Mouse (Mus musculus): ENCODE measurements around the gene Slc25a19. TPM values are rescaled to one million over a fixed set of nuclear protein-coding genes. Genes with fewer than 3 reads are reported as not detected.

Slc25a19 gene
- polyA plus RNA-seq, 1 experiment, result 23.0 TPM

GRCm38 (mm10) chr11:115646439-115646838 is 18.3 kb upstream of the Slc25a19 start:
- TF ChIP-seq GATA1 (IDR thresholded peaks at IDR 0.05; ENCODE audit: low read length), result no peak

DNA sequence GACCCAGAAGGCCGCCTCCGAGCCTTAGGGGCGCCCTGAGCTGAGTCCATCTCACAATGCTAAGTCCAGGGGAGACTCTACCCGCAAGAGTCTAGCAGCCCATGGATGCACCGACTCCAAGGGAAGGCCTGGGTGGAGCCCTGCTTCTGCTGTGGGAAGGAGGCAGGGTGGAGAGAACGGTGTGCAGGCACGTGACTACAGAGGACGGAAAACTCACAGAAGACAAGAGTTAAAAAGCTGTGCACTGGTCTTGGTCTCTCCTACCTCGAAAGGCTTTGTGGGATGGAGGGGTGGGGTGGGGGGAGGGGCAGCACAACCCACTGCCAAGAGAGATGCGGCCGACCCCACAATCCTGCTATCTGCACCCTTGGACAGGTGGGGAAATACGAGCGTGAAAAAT is 16.2 kb upstream of the Slc25a19 start:
- no peak for TF ChIP-seq GATA1 (IDR thresholded peaks at IDR 0.05; ENCODE audit: low read length)

DNA sequence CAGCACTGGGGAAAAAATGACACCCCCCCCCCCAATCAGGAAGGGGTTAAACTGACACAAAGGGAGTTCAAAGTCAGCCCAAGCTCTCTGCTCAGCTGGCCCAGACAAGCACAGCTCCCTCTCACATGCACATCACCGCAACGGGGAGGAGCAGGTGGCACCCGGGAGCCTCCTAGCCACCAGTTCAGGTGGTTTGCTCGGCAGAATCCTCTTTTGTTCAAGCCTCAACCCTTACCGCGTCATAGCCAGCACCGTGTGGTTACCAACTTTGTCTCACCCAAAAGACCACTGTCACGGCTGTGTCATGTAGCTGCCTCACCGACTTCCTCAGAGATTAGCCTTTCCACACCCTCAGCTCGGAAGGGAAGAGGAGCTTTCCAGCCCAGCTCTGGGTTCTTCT is 15.2 kb upstream of the Slc25a19 start:
- no peak for TF ChIP-seq GATA1 (IDR thresholded peaks at IDR 0.05; ENCODE audit: low read length)

GRCm38 (mm10) chr11:115642705-115643104 is 14.6 kb upstream of the Slc25a19 start:
- TF ChIP-seq GATA1 (IDR thresholded peaks at IDR 0.05; ENCODE audit: low read length), result no peak

GRCm38 (mm10) chr11:115641664-115642036 is 13.6 kb upstream of the Slc25a19 start:
- TF ChIP-seq GATA1 (IDR thresholded peaks at IDR 0.05; ENCODE audit: low read length), result no peak

GRCm38 (mm10) chr11:115640978-115641663 is 13.0 kb upstream of the Slc25a19 start:
- TF ChIP-seq GATA1 (IDR thresholded peaks at IDR 0.05; ENCODE audit: low read length), result no peak

DNA sequence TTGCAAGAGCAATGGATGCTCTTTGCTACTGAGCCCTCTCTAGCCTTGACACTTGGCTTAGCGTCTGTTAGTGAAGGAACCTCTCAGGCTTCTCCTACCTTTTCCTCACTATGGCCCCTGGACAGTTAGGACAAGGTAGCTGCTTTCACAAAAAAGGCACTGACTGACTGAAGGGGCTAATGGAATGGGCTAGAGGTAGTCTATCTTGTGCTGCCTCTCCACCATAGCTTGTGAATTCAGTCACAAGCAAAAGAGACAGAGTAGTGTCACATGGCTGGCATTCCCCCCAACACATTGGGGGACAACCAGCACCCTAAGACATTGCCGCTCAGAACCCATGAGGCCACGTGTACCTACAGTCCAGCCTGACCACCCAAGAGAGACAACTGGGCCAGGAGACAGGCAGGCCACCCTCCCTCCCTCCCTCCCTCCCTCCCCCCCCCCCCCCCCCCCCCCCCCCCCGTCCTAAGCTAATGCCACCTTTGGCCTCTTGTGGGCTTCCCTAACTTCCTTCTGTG is 12.3 kb upstream of the Slc25a19 start:
- no peak for TF ChIP-seq GATA1 (IDR thresholded peaks at IDR 0.05; ENCODE audit: low read length)

- TF ChIP-seq GATA1 (IDR thresholded peaks at IDR 0.05; ENCODE audit: low read length), result no peak
These were observed 11.4 kb upstream of the Slc25a19 start for GRCm38 (mm10) chr11:115639540-115639939.

- no peak for TF ChIP-seq GATA1 (IDR thresholded peaks at IDR 0.05; ENCODE audit: low read length)
These were observed 10.7 kb upstream of the Slc25a19 start for GRCm38 (mm10) chr11:115638498-115639409.

DNA sequence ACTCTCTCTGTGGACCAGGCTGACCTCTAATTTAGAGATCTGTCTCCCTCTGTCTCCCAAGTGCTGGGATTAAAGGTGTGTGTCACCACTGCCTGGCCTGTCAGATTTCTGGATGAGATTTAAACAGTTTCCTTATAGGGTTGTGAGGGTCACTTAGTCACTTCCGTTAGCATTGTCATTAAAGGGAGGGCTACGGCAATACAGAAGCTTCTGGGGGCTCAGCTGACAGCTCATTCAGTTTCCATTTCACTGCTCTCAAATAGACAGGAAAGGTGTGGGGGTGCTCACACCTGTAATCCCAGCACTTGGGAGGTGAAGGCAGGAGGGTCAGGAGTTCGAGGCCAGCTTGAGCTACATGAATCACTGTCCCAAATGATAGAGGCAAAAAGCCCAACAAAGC is 8.9 kb upstream of the Slc25a19 start:
- no peak for TF ChIP-seq GATA1 (IDR thresholded peaks at IDR 0.05; ENCODE audit: low read length)

DNA sequence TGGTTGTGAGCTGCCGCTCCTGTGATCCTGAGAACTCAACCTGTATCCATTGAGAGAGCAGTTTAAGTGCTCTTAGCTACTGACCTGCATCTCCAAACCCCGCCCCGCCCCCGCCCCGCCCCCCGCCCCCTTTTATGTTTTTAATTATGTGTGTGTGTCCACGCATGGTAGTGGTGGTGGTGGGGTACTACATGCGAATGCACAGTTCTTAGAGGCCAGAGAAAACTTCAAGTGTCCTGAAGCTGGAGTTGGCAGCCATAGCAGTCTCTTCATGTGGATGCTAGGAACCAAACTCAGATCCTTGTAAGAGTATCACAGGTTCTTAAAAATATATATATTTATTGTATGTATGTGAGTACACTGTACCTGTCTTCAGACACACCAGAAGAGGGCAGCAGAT is 7.4 kb upstream of the Slc25a19 start:
- no peak for TF ChIP-seq GATA1 (IDR thresholded peaks at IDR 0.05; ENCODE audit: low read length)

GRCm38 (mm10) chr11:115635041-115635440 is 6.9 kb upstream of the Slc25a19 start:
- no peak for TF ChIP-seq GATA1 (IDR thresholded peaks at IDR 0.05; ENCODE audit: low read length)

DNA sequence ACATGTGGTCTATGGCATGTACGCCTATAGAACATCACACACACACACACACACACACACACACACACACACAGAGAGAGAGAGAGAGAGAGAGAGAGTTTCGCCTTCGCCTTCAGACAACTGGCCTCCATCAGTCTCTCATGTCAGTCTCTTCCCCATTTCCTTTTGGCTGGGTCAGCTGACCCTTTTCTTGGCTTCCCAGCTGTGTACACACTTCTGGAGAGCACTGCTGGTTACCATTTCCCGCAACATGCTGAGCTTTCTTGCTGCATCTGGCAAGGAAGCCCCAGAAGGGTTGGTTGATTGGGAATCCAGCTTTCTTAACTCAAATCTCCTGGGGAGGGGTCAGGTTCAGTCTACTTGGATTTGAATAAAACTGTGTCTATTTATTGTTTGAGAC is 6.0 kb upstream of the Slc25a19 start:
- no peak for TF ChIP-seq GATA1 (IDR thresholded peaks at IDR 0.05; ENCODE audit: low read length)

DNA sequence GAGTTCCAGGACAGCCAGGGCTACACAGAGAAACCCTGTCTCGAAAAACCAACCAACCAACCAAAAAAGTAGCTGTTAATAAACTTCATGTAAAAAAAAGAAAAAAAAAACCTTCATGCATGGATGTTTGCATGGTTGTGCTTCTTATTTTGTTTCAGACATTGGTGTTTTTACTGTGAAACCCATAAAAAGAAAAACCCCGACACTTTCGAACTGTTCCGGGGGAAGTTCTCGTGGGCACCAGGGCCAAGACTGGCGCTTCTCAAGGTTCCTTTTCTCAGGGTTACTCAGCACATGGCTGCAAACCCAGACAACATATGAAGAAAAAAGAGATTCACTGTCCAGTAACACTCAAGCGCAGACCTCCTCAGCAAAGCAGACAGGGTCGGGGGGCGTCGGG is 4.8 kb upstream of the Slc25a19 start:
- TF ChIP-seq GATA1 (IDR thresholded peaks at IDR 0.05; ENCODE audit: low read length), result no peak

DNA sequence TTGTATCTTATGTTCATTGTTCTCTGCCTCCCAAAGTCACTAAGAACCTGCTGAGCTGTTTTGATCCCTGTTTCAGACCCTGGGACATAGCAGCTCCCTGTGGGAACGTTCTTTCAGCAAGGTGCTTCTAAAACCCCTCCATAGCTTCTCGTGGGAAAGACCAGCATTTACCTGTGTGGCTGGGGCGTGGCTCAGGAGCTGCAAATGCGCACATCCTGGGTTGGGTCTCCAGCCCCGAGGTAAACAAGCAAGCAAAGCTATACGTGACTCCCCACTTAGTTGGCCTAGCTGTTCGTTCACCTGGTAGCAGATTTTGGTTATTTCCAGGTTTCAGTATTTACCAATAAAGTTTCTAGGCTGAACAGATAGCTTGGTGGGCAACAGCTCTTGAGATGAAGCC is 4.2 kb upstream of the Slc25a19 start:
- TF ChIP-seq GATA1 (IDR thresholded peaks at IDR 0.05; ENCODE audit: low read length), result no peak

DNA sequence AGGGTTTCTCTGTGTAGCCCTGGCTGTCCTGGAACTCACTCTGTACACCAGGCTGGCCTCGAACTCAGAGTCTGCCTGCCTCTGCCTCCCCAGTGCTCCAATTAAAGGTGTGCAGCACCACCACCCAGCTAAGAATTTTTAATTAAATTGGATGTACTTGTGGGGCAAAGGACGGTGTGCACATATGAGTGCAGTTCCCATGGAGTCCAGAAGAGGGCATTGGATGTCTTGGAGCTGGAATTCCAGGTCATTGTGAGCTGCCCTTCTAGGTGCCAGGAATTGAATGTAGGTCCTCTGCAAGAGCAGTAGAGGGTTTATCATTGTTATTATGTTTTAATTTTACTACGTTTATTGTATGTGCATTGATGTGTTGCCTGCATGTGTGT is 3.4 kb upstream of the Slc25a19 start:
- no peak for TF ChIP-seq GATA1 (IDR thresholded peaks at IDR 0.05; ENCODE audit: low read length)

All from G1E-ER4 (cell line).